Mouse (Mus musculus): ENCODE results near the gene Sdcbp2. TPM values are rescaled to one million over a fixed set of nuclear protein-coding genes. Genes with fewer than 3 reads are reported as not detected.

Gene Sdcbp2
- polyA plus RNA-seq, 1 experiment from 2014 or later, result 1.0 TPM

GRCm38 (mm10) chr2:151574607-151575006 is 2.2 kb downstream of the Sdcbp2 start:
- 0 out of 2 replicates have a peak, but pooled peaks cover 2% of the 10 kb centered on the region for H3K27me3 ChIP-seq
- ATAC-seq (ENCODE audit: insufficient number of reproducible peaks, insufficient read depth, low FRiP score, low TSS enrichment), result no peak
- no peak overlapping the region for H3K9ac ChIP-seq
- no peaks in the 10 kb centered on the region for H3K36me3 ChIP-seq
- no peak overlapping the region for H3K4me2 ChIP-seq (replicated peaks)
- 53% methylated on average over 5 of the region's 5 CpGs for WGBS
- H3K4me1 ChIP-seq, result 0 out of 2 replicates have a peak, but pooled peaks cover 3% of the 10 kb centered on the region
- no peak overlapping the region for H3K4me3 ChIP-seq
- no peaks in the 10 kb centered on the region for H3K9me3 ChIP-seq
- H3K27ac ChIP-seq, result no peak overlapping the region

- 19% methylated on average over 7 of the region's 7 CpGs for WGBS
- H3K27me3 ChIP-seq, result 0 out of 2 replicates have a peak, but pooled peaks cover 2% of the 10 kb centered on the region
- no peaks in the 10 kb centered on the region for H3K9me3 ChIP-seq
- H3K27ac ChIP-seq, result peak overlapping the region; percentile 63; the same call in 1 of the 2 replicates
- H3K4me2 ChIP-seq (replicated peaks), result peak overlapping the region; percentile 58
- peak overlapping the region; percentile 38 for H3K4me3 ChIP-seq
- peak overlapping the region; percentile 24; the same call in 1 of the 2 replicates for H3K9ac ChIP-seq
- 0 out of 2 replicates have a peak, but pooled peaks cover 3% of the 10 kb centered on the region for H3K4me1 ChIP-seq
- ATAC-seq (ENCODE audit: insufficient number of reproducible peaks, insufficient read depth, low FRiP score, low TSS enrichment), result no peak
- no peaks in the 10 kb centered on the region for H3K36me3 ChIP-seq
These were observed 2.8 kb downstream of the Sdcbp2 start for GRCm38 (mm10) chr2:151575119-151575698.

- H3K4me3 ChIP-seq, result peak overlapping the region; percentile 38
- H3K4me2 ChIP-seq (replicated peaks), result peak overlapping the region; percentile 58
- H3K36me3 ChIP-seq, result no peaks in the 10 kb centered on the region
- H3K27ac ChIP-seq, result peak overlapping the region; percentile 63
- H3K9ac ChIP-seq, result peak overlapping the region; percentile 24
- 1% methylated on average over 38 of the region's 38 CpGs for WGBS
- H3K9me3 ChIP-seq, result no peaks in the 10 kb centered on the region
- 0 out of 2 replicates have a peak, but pooled peaks cover 2% of the 10 kb centered on the region for H3K27me3 ChIP-seq
- H3K4me1 ChIP-seq, result 0 out of 2 replicates have a peak, but pooled peaks cover 3% of the 10 kb centered on the region
- ATAC-seq (ENCODE audit: insufficient number of reproducible peaks, insufficient read depth, low FRiP score, low TSS enrichment), result peak; percentile 90
These were observed 3.4 kb downstream of the Sdcbp2 start for GRCm38 (mm10) chr2:151575699-151576389.

- H3K9me3 ChIP-seq, result no peaks in the 10 kb centered on the region
- no peaks in the 10 kb centered on the region for H3K36me3 ChIP-seq
- no peak overlapping the region for H3K27ac ChIP-seq
- no peak for ATAC-seq (ENCODE audit: insufficient number of reproducible peaks, insufficient read depth, low FRiP score, low TSS enrichment)
- no peak overlapping the region for H3K9ac ChIP-seq
- no peak overlapping the region for H3K4me3 ChIP-seq
- 0 out of 2 replicates have a peak, but pooled peaks cover 3% of the 10 kb centered on the region for H3K4me1 ChIP-seq
- H3K4me2 ChIP-seq (replicated peaks), result no peak overlapping the region
- WGBS, result 57% methylated on average over 4 of the region's 4 CpGs
- no peaks in the 10 kb centered on the region for H3K27me3 ChIP-seq
These were observed 6.8 kb downstream of the Sdcbp2 start for GRCm38 (mm10) chr2:151579183-151579582.

- Histone ChIP-seq H3K4me2 (replicated peaks) (no peak overlapping the region), H3K9ac (no peak overlapping the region), H3K27me3 (no peaks in the 10 kb centered on the region), H3K4me1 (no peaks in the 10 kb centered on the region), H3K9me3 (no peaks in the 10 kb centered on the region), H3K36me3 (no peaks in the 10 kb centered on the region), H3K27ac (no peak overlapping the region), H3K4me3 (no peak overlapping the region)
- 21% methylated on average over 1 of the region's 1 CpGs for WGBS
- ATAC-seq (ENCODE audit: insufficient number of reproducible peaks, insufficient read depth, low FRiP score, low TSS enrichment), result no peak
These were observed 8.5 kb downstream of the Sdcbp2 start for GRCm38 (mm10) chr2:151580945-151581344.

GRCm38 (mm10) chr2:151585934-151586333 is 13.5 kb downstream of the Sdcbp2 start:
- no peaks in the 10 kb centered on the region; the same call in 1 of the 2 replicates for H3K27me3 ChIP-seq
- H3K27ac ChIP-seq, result no peak overlapping the region
- H3K4me3 ChIP-seq, result no peak overlapping the region
- no peak for ATAC-seq (ENCODE audit: insufficient number of reproducible peaks, insufficient read depth, low FRiP score, low TSS enrichment)
- WGBS, result 62% methylated on average over 3 of the region's 3 CpGs
- no peaks in the 10 kb centered on the region for H3K9me3 ChIP-seq
- no peaks in the 10 kb centered on the region for H3K36me3 ChIP-seq
- no peak overlapping the region for H3K4me2 ChIP-seq (replicated peaks)
- no peak overlapping the region for H3K9ac ChIP-seq
- no peaks in the 10 kb centered on the region for H3K4me1 ChIP-seq

GRCm38 (mm10) chr2:151586807-151587206 is 14.4 kb downstream of the Sdcbp2 start:
- no peaks in the 10 kb centered on the region; the same call in 1 of the 2 replicates for H3K27me3 ChIP-seq
- no peak for ATAC-seq (ENCODE audit: insufficient number of reproducible peaks, insufficient read depth, low FRiP score, low TSS enrichment)
- no peak overlapping the region for H3K27ac ChIP-seq
- H3K4me3 ChIP-seq, result no peak overlapping the region
- H3K9me3 ChIP-seq, result no peaks in the 10 kb centered on the region
- no peaks in the 10 kb centered on the region for H3K4me1 ChIP-seq
- no peak overlapping the region for H3K4me2 ChIP-seq (replicated peaks)
- WGBS, result 92% methylated on average over 1 of the region's 1 CpGs
- no peaks in the 10 kb centered on the region for H3K36me3 ChIP-seq
- H3K9ac ChIP-seq, result no peak overlapping the region

- H3K4me1 ChIP-seq, result no peaks in the 10 kb centered on the region
- no peak overlapping the region for H3K4me2 ChIP-seq (replicated peaks)
- H3K4me3 ChIP-seq, result no peak overlapping the region
- H3K36me3 ChIP-seq, result no peaks in the 10 kb centered on the region
- no peak overlapping the region for H3K9ac ChIP-seq
- no peaks in the 10 kb centered on the region for H3K9me3 ChIP-seq
- no peaks in the 10 kb centered on the region; the same call in 1 of the 2 replicates for H3K27me3 ChIP-seq
- 75% methylated on average over 9 of the region's 9 CpGs for WGBS
- no peak for ATAC-seq (ENCODE audit: insufficient number of reproducible peaks, insufficient read depth, low FRiP score, low TSS enrichment)
- no peak overlapping the region for H3K27ac ChIP-seq
These were observed 14.9 kb downstream of the Sdcbp2 start for GRCm38 (mm10) chr2:151587306-151587705.

- no peak overlapping the region for H3K27ac ChIP-seq
- H3K9me3 ChIP-seq, result no peaks in the 10 kb centered on the region
- WGBS, result 57% methylated on average over 2 of the region's 2 CpGs
- H3K36me3 ChIP-seq, result no peaks in the 10 kb centered on the region
- H3K9ac ChIP-seq, result no peak overlapping the region
- no peak overlapping the region for H3K4me2 ChIP-seq (replicated peaks)
- ATAC-seq (ENCODE audit: insufficient number of reproducible peaks, insufficient read depth, low FRiP score, low TSS enrichment), result no peak
- no peaks in the 10 kb centered on the region for H3K27me3 ChIP-seq
- 0 out of 2 replicates have a peak, but pooled peaks cover 6% of the 10 kb centered on the region for H3K4me1 ChIP-seq
- H3K4me3 ChIP-seq, result no peak overlapping the region
These were observed 25.6 kb downstream of the Sdcbp2 start for GRCm38 (mm10) chr2:151598068-151598467.

- no peaks in the 10 kb centered on the region for H3K36me3 ChIP-seq
- no peak overlapping the region for H3K4me2 ChIP-seq (replicated peaks)
- no peak overlapping the region for H3K27ac ChIP-seq
- H3K4me1 ChIP-seq, result 0 out of 2 replicates have a peak, but pooled peaks cover 16% of the 10 kb centered on the region
- WGBS, result 86% methylated on average over 4 of the region's 4 CpGs
- H3K27me3 ChIP-seq, result no peaks in the 10 kb centered on the region
- no peak overlapping the region for H3K9ac ChIP-seq
- no peak overlapping the region for H3K4me3 ChIP-seq
- ATAC-seq (ENCODE audit: insufficient number of reproducible peaks, insufficient read depth, low FRiP score, low TSS enrichment), result no peak
- H3K9me3 ChIP-seq, result no peaks in the 10 kb centered on the region
These were observed 29.7 kb downstream of the Sdcbp2 start for GRCm38 (mm10) chr2:151602106-151602505.

GRCm38 (mm10) chr2:151603630-151604029 is 31.2 kb downstream of the Sdcbp2 start:
- Histone ChIP-seq H3K27ac (no peak overlapping the region), H3K9ac (no peak overlapping the region), H3K36me3 (no peaks in the 10 kb centered on the region), H3K4me1 (0 out of 2 replicates have a peak, but pooled peaks cover 10% of the 10 kb centered on the region), H3K4me2 (replicated peaks) (no peak overlapping the region), H3K4me3 (no peak overlapping the region), H3K27me3 (no peaks in the 10 kb centered on the region), H3K9me3 (no peaks in the 10 kb centered on the region)
- 34% methylated on average over 4 of the region's 4 CpGs for WGBS
- ATAC-seq (ENCODE audit: insufficient number of reproducible peaks, insufficient read depth, low FRiP score, low TSS enrichment), result 0 out of 2 replicates have a peak, but pooled peaks have one; percentile 29
